Mouse (Mus musculus): Measurements from ENCODE around the gene Abl1. TPM values are rescaled to one million over a fixed set of nuclear protein-coding genes. Genes with fewer than 3 reads are reported as not detected.
A peak's percentile ranks its signal among the peaks of the same experiment; 100 is the strongest.

The Abl1 gene
- total RNA-seq, 1 experiment from 2014 or later, result 90.9 TPM

DNA sequence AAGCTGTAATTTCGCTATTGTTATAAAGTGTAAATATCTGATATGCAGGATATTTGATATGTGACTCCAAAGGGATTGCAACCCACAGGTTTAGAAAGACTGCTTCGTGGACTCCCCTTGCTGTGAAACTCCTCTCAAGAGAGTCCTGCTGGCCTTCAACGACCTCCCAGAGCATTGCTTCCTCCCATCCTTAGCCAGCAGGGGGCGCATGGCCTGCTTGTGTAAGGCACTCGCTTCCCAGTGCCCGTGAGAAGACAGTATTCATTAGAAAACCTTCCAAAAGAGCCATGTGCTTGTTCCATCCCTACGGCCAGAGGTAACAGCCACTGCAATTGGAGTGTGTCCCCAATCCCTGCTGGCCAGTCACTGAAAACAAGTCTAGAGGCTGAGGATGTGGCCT lies 98.9 kb downstream of the Abl1 start:
- DNase-seq, result peak; percentile 83

DNA sequence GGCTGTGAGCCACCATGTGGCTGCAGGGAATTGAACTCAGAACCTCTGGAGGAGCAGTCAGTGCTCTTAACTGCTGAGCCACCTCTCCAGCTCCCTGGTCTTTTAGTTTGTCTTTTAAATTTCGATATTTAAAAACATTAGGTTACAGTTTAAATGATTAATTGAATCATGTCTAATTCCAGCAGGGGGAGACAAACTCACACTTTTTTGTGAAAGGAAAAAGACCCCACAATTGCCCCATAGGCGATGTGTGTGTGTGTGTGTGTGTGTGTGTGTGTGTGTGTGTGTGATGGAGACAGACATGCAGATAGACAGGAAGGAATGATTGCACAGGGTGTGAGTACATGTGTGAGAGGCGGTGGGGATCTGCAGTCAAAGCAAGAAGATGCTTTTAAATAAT lies 100.1 kb downstream of the Abl1 start:
- no peak for DNase-seq

DNA sequence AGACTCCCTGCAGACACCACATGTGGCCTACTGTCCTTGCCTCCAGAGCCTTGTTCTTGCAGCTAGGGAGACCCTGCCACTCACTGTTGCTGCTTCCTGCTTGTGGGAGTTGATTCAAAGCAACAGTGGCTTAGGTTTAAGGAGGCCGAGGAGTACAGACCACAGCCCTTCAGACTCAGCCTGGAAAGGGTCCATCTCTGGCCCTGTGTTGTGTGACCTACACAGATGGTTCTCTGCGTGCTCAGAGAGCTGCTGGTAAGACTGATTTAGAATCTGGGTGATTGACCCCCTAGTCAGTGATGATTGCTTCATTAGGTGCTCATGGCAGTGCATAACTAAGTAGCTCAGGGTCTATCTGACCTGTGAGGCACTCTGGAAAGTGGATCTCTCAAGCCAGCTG lies 101.0 kb downstream of the Abl1 start:
- no peak for DNase-seq

DNA sequence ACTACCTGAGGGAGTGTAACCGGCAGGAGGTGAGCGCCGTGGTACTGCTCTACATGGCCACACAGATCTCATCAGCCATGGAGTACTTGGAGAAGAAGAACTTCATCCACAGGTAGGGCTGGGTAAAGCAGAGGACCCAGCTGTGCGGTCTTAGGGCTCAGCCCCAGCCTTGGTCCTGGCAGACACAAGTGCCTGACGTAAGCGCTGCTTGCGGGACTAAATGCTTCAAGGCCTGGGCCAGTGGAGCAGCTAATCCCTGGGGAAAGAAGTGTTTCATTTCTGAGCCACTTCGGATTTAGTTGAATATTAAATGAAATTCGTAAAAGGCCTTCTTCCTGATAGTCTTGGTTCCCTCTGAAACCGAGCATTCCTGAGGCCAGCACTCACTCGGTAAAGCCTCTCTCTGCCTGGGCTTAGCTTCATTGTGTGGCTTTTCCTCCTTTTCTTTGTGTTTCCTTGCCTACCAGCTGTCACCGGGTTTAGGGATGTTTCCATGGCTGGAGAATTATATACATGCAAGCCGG lies 102.6 kb downstream of the Abl1 start:
- DNase-seq, result no peak

DNA sequence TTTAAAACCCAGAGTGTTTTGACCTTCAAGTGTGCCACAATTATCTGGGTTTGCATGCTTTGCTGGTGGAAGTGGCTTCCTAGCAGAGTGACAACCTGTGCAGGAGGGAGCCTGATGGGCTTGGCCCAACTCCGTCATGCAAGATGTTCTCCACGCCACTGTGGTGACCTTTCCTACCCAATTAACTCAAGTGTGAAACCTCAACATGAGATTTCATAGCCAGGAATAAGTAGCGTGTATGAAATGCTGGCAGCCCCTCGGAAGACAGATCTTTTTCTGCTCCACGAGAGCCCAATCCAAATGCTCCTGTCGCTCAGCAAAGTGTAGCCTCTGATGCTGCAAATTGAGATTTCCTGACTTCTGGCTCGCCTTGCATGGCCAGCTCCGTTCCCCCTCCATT lies 103.1 kb downstream of the Abl1 start:
- DNase-seq, result no peak

DNA sequence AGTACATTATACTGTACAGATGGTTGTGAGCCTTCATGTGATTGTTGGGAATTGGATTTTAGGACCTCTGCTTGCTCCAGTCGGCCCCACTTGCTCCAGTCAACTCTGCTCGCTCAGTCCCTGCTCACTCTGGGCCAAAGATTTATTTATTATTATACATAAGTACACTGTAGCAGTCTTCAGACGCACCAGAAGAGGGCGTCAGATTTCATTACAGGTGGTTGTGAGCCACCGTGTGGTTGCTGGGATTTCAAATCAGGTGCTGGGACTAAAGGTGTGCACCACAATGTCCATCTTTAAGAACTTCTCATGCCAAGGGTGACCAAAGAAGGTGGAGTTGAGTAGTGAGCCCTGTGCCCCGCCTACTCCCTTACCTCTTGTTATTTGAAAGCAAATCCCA lies 104.4 kb downstream of the Abl1 start:
- no peak for DNase-seq

DNA sequence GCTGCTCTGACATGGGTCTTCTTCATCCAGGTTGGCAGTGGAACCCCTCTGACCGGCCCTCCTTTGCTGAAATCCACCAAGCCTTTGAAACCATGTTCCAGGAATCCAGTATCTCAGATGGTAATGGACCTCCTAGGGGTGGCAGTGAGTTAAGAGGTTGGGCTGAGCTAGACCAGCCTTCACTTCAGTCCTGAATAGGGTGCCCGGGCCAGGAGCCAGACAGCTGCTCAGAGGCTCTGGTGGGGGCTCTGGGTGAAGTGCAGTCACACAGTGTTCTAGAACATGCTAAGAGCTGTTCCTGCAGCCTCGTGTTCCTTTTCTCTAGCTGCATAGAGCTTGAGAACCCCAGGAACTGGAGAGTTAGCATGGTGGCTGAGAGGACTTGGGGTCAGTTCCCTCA lies 108.8 kb downstream of the Abl1 start:
- DNase-seq, result no peak

DNA sequence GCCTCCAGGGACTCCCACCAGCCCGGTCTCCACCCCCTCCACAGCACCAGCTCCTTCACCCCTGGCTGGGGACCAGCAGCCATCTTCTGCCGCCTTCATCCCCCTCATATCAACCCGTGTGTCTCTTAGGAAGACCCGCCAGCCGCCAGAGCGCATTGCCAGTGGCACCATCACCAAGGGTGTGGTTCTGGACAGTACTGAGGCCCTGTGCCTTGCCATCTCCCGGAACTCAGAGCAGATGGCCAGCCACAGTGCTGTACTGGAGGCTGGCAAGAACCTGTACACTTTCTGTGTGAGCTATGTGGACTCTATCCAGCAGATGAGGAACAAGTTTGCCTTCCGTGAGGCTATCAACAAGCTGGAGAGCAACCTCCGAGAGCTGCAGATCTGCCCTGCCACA lies 113.2 kb downstream of the Abl1 start:
- no peak for DNase-seq

DNA sequence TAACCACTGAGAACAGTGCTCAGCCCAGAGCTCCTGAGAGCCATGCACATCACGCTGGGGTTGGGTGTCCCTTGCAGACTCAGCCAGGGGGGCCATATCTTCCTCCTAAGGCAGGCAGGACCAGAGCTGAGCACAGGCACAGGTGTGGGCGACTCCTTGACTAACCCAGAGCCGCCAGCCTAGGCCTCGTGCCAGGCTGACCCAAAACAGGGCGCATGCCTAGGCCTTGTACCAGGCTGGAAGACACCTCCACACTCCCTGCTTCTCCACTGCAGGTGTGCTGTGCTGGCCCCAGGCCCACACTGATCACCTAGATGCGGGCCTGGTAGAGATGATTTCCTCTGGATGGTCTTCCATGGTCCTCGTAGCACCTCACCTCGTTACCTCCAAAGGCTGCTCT lies 114.6 kb downstream of the Abl1 start:
- no peak for DNase-seq

DNA sequence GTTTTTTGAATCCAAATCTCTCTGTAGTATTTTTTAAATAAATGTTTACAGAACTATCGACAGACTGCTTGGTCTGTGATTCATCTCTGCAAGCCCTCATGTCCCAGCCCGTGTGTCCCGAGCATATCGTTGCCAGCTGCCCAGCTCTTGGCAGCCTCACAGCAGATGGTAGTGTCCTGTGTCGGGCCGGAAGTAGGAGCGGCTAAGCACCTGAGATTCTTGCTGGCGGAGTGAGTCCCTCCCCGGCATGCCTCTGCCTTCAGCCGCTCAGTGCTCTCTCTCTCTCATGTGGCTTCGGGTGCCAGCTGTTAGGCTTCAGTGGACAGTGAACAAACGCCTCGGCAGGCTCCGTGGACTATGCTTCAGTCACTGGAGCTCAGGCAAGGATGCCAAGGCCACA lies 115.3 kb downstream of the Abl1 start:
- DNase-seq, result no peak

DNA sequence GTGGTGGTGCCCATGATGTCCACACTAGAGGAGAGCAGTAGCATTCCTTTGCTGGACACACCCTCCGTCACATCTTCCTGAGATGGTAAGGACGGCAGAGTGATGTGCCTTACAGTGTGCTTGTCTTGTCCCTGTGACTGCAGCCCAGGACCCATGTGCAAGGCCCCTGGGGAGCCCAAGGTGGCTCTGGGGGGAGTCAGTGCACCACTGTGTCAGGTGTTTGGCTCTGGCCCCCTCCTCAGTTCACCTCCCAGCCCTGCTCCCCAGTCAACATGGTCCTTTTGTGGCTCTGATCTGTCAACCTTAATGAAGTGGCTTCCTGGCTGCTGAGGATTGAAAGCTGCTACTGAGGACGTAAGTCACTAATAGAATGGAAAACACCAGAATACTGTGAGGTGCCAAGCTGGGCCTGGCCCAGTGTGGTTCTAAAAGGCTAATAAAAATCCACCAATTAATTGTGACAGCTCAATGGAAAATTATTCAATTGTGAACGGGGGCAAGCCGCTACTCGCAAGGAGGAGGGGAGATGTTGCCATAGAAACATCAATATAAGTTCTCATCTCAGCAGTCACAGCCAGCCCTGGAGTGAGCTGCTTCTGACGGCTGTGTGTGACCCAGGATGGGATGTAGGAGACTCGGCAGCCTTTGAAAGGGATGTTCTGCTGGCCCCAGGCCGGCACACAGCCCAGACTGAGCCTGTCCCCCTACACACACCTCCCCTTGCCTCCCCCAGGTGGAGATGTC lies 118.6 kb downstream of the Abl1 start:
- no peak for DNase-seq

DNA sequence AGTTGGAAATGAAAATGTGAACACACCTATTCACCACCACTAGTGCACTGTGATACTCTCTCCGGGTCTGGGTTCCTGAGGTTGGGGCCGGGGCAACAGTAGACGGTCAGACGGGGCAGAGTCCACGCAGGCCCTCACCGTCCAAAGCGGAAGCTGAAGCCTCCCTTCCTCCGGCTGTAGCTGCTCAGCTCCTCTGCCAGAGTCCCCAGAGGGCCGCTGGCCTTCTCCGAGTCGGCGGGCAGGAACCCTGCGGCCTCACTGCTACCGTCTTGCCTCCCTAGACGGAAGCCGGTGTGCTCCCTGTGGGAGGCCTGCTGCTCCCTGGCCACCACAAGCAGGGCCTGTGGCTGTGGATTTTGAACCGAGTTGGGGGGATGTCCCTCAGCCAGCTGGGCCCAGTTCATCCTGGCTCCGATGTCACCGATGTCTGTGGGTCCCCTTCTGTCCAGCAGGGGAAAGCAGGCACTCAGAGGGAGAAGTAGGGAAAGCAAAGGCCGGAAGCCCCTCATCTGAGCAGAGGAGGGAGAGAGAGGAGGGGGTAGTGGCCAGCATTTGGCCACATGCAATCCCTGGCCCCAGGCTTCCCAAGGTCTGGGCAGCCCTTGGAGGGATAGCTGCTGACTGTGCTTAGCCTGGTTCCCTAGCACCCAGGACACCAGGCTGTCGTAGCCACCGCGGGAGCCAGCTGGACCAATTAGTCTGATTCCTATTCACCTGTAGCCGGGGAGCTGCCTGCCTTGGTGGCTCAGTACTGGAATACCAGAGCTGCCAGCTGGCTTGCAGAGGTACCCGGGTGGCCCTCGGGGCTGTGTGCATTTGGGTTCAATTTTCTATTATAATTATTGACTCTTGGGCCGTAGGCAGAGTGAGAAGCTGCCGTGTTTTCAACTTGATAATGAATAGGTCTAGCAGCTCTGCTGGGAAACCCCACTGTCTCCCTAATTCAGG lies 120.5 kb downstream of the Abl1 start:
- no peak for DNase-seq

DNA sequence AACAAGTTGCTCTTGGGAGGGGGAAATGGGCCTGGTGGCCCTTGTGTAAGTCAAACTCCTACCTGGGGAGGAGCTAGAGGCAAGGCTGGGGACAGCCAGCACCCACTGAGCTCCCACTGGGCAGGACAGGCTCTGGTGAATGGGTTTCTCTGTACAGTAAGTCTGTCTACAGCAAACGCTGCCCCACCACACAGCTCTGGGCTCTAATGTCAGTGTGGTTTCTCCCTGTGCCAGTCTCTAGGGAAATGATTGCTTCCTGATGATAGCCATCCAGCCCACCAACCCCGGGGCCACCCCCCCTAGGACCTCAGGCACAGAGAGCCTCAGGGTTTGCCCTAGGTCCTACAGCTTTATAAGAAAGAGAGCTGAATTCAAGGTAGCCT lies 121.2 kb downstream of the Abl1 start:
- DNase-seq, result no peak

DNA sequence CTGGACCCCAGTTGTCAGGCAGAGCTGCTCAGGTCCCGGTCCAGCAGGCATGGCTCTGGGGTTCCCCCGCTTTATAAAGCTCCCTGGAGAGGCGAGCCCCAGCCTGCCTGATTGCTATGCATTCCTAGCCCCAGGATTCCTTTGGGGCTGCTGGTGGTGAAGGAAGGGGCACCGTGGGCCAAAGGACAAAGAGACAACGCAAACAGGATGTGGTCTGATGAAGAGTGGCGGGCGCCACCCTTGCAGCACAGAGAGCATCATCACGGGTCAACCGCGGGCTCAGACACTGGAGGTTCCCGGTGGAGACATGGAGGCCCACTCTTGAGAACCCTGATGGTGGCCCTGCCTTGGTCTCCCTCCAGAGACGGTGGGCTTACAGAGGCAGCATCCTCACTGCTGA lies 122.3 kb downstream of the Abl1 start, which contains the start of gene Qrfp:
Gene Qrfp (minus strand): TSS at position 137 of the 400 bp plus-strand sequence.
- no peak for DNase-seq

DNA sequence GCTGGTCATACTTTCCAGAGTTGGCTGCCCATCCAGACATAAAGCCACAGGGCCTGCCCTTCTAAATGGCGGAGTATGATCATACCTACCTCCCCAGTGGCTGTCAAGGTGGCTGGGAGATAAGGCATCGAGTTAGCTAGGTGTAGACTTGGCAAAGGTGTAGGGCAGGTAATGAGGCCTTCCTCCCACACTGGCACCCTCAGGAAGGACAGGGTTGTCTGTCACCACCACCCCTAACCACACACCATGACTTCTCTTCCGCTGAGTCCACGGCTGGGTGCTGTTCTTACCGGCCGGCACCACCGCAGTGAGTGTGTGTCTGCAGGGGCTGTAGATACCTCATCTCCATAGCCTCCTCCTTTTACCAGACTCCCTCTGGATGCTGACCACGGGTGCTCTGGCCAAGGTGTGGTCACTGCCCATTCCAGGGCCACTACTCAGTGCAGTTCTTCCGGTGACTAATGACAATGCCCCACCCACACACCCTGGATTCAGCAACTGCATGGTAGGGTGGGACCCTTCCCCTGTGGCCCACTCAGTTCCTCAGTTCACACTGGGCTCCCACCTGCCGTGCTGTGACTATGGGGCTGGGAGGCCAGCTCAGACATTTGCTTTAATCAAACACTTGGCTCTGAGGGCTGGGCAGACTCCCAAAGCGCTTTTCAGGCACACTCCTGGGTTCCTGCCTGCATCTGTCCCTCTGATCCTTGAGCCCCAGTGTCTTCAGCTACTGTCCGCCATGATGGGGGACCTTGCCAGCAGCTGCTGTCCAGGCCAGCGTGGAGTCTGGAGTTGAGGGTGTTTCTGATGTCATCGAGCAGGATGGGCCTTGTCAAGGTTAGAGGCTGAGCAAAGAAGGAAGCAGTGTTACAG lies 123.1 kb downstream of the Abl1 start:
- DNase-seq, result no peak

DNA sequence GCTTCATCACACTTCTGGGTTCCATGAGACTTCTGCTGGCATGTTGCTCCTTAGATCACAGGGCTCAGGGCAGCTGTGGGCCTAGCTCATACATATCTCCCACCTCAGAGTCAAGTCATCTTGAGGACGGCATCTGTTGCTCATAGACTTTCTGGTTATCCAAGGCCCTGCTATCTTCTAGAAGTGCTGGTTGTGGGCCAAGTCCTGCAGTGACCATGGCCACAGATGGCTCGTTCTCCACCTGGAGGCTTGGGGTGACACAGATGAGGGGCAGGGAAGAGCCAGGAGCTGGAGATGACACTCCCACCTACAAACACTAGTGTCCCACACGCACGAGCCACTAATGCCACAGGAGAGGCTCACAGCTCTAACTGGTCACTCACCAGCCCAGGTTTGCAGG lies 125.5 kb downstream of the Abl1 start:
- no peak for DNase-seq

DNA sequence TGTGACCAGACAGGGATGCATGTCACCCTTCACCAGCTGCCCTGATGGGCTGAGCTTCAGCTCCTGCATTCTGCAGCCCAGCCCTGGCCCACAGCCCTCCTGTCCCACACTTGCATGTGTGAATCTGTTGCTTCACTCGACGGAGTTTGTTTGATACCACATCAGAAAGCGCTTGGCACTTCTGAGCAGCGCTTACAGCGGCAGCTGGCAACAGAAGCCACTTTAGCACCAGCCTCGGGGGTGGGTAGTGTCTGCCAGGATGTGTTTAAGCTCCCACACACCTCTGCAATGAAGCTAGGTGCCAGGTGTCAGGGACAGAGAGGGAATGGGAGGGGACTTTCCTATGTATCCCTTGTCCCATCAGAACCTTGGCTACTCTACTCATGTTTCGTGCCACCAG lies 126.5 kb downstream of the Abl1 start:
- DNase-seq, result no peak

DNA sequence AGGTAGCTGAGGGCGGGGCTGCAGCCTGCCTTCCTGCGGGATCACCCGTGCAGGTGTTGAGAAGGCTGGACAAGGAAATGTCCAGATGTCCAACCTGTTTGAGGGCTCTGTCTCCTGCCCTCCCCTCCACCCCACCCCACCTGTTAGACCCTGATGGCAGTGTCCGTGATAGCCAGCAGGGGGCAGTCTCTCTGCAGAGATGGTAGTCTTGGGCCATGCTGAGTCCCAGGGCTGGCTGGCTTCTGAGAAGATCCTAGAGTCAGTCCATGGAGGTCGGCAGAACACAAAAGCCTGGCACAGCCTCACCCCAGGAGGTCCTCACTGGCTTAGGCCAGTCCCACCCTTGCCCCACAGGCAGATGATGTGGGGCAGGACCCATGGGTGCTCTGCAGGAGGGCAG lies 127.2 kb downstream of the Abl1 start:
- peak; percentile 58 for DNase-seq

DNA sequence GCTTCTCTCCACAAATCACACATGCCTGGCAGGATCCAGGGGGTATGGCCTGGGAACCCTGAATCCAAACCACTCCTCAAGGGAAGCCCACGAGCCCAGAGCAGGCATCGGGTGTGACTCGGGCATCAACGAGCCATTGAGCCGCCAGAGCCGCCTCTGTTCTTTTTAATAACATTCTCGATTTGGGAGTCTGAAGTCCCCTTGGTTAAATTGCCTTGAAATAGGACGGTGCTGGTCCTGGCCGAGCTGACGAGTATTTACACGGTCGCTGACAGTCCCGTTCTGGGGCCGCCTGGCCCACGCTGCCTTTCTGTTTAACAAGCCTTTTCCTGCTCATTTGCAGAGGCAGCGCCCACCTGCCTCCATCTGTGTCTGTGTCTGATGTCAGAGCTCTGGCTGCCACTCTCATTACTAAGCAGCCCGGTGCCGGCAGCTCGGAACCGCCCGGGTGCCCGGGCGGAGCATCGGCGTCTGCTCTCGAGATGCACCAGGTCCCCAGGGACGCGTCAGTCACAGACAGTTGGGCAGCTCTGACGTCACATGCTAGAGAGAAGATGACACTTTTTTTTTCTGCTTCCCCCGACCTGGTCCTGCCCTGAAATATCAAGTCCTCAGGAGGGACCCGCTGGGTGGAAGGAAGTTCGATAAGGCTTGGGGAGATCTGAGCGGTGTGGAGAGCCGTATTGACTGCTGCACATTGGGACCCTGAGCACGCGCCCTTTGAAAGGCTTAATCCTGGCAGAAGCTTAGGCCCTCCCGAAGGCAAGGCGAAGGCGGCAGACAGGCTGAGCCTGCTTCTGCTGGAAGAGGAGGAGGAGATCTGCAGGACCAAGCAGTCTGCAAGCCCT lies 134.6 kb downstream of the Abl1 start:
- DNase-seq, result no peak

DNA sequence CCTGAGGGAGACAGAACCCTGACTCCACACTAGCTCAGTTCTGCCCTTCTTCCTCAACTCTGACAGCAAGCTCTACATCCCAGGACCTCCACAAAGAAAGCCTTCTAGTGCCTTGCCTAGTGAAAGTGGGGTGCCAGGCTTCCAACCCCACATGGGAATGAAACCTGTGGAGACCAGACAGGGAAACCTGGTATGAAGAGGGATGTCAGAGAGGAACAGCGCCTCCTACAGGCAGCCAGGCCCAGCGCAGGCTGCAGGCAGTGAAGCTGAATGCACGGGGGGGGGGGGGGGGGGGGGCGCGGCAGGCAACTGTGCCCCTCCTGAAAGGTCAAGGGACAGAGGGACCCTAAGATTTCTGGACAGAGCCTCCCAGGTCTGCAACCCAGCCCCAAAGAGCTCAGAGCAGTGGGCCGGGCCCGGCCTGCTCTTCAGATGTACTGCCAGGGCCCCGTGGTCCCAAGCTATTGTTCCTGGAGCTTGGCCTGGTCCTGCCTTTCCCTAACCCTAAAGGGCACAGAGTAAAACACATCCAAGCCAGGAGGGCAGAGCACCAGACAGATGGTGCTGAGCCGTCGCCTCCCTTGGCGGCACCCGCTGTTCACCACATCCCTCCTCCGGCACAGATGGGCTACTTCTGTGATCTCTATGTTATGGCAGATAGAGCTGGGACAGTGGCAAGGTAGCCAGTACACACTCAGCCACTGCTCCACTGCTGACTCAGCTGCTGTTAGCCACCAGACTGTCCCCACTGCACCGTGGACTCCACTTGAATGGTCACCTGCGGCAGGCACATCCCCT lies 136.0 kb downstream of the Abl1 start:
- no peak for DNase-seq
